Mouse (Mus musculus) midbrain, embryonic 13.5 days (tissue): ENCODE results near the gene Bicc1. TPM values are rescaled to one million over a fixed set of nuclear protein-coding genes. Genes with fewer than 3 reads are reported as not detected.

Experiments used
- ATAC-seq: fragments of 200-750 bp; cut with Nextera tagmentation; 2 replicates; pipeline ENCODE4 v1.8.0; 2017; ENCODE audit warnings: mild to moderate bottlenecking, moderate TSS enrichment, moderate library complexity
- H3K27ac ChIP-seq: fragments of 300-500 bp; sonication (generic); 2 replicates; pipeline ENCODE4 v1.5.1; 2015; ENCODE audit warnings: inconsistent platforms, mild to moderate bottlenecking, moderate library complexity
- H3K27me3 ChIP-seq: fragments of 300-500 bp; sonication (generic); 2 replicates; pipeline ENCODE4 v1.6.1; 2015; ENCODE audit warnings: mild to moderate bottlenecking, inconsistent platforms
- H3K36me3 ChIP-seq: fragments of 300-500 bp; sonication (generic); 2 replicates; pipeline ENCODE4 v1.6.1; 2015; ENCODE audit warnings: mild to moderate bottlenecking, inconsistent platforms
- H3K4me1 ChIP-seq: fragments of 300-500 bp; sonication (generic); replicated peaks from 2 replicates; pipeline ENCODE4 v1.6.1; 2015; ENCODE audit warnings: inconsistent platforms
- H3K4me2 ChIP-seq: fragments of 300-500 bp; sonication (generic); replicated peaks from 2 replicates; pipeline ENCODE4 v1.6.1; 2015; ENCODE audit warnings: moderate library complexity, mild to moderate bottlenecking, inconsistent platforms
- H3K4me3 ChIP-seq: fragments of 300-500 bp; sonication (generic); replicated peaks from 2 replicates; pipeline ENCODE4 v1.5.1; 2015; ENCODE audit warnings: mild to moderate bottlenecking, inconsistent platforms
- H3K9ac ChIP-seq: fragments of 300-500 bp; sonication (generic); replicated peaks from 2 replicates; pipeline ENCODE4 v1.6.1; 2015; ENCODE audit warnings: mild to moderate bottlenecking, inconsistent platforms
- H3K9me3 ChIP-seq: fragments of 300-500 bp; sonication (generic); 2 replicates; pipeline ENCODE4 v1.6.1; 2016; ENCODE audit warnings: mild to moderate bottlenecking, inconsistent platforms
- WGBS: fragments of 180-500 bp; shearing (Covaris S2); methylation state at CpG from one replicate; pipeline ENCODE4 v1.1.7; 2015; 5-methylcytosine and 5-hydroxymethylcytosine counted together
- polyA plus RNA-seq: library from polyadenylated mRNA; unstranded; fragments of >200 nt; fragmentation: Nextera tagmentation; extraction: Ambion mirVana; gene quantifications from 2 replicates; pipeline ENCODE4 v1.2.1, GENCODE M21; 2015

Gene Bicc1
- polyA plus RNA-seq, 1 experiment from 2014 or later, result 3.7 TPM

DNA sequence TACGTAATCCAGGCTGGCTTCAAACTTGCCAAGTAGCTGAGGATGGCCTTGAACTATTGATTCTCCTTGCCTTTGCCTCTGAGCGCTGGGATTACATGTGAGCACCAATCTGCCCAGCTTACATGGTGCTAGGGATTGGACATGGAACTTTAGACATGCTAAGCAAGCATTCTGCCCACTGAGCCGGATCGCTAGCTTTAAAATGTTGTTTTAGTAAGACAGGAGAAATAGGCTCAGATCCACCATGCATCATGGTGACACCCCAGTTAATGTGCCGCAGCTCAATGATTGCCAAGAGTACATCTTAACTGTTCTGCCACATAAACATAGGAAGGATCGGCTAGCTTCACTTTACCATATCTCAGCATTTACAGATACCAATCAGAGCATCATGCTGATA, 94.9 kb downstream of the Bicc1 start:
- Histone ChIP-seq H3K36me3 (no peaks in the 10 kb centered on the region), H3K4me1 (no peaks in the 10 kb centered on the region), H3K9ac (no peak overlapping the region), H3K27me3 (no peaks in the 10 kb centered on the region), H3K9me3 (no peaks in the 10 kb centered on the region), H3K4me3 (no peak overlapping the region), H3K4me2 (no peak overlapping the region), H3K27ac (no peak overlapping the region)
- ATAC-seq, result no peak
- WGBS, result 95% methylated on average over 6 of the region's 6 CpGs

DNA sequence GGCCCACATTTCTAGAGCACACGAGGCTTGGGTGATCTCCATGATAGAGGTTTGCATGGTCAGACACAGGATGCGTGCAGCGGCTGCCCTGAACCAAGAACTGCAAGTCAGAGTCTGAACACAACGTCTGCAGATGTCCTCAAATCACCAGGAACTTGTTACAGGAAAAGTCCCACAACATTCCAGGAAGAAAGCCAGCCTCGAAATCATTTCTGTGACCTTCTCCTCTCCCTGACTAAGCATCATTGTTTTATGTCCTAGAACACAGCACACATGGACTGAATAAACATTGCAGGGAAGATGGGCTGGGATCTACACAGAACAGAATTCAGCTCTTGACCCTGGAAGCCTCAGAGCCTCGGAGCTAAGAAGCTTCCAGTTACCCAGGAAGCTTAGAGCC, 97.3 kb downstream of the Bicc1 start:
- no peak overlapping the region for H3K9ac ChIP-seq
- H3K4me2 ChIP-seq, result no peak overlapping the region
- H3K4me1 ChIP-seq, result peaks cover 7% of the 10 kb centered on the region; the same call in 1 of the 2 replicates
- H3K9me3 ChIP-seq, result no peaks in the 10 kb centered on the region
- H3K27me3 ChIP-seq, result no peaks in the 10 kb centered on the region
- H3K27ac ChIP-seq, result no peak overlapping the region
- no peak overlapping the region for H3K4me3 ChIP-seq
- H3K36me3 ChIP-seq, result no peaks in the 10 kb centered on the region
- no peak for ATAC-seq
- WGBS, result 89% methylated on average over 6 of the region's 6 CpGs

DNA sequence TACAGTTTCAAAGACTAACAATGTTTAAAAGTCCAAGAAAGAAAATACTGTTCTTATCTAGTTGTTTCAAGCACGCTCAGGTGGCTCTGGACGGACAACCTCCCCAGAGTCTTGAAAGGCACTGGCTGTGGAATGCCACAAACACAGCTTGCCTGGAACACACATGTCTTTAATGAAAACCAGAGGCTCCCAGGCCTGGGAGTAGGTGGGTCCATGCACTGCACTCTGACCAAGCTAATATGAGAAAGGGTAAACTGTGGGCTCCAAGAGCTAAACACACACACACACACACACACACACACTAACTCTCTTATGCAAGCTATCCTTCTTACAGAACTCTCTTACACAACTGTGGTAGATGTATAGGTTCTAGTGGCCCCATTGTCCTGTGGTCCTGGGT, 99.2 kb downstream of the Bicc1 start:
- no peaks in the 10 kb centered on the region for H3K27me3 ChIP-seq
- WGBS, result 84% methylated on average over 2 of the region's 2 CpGs

DNA sequence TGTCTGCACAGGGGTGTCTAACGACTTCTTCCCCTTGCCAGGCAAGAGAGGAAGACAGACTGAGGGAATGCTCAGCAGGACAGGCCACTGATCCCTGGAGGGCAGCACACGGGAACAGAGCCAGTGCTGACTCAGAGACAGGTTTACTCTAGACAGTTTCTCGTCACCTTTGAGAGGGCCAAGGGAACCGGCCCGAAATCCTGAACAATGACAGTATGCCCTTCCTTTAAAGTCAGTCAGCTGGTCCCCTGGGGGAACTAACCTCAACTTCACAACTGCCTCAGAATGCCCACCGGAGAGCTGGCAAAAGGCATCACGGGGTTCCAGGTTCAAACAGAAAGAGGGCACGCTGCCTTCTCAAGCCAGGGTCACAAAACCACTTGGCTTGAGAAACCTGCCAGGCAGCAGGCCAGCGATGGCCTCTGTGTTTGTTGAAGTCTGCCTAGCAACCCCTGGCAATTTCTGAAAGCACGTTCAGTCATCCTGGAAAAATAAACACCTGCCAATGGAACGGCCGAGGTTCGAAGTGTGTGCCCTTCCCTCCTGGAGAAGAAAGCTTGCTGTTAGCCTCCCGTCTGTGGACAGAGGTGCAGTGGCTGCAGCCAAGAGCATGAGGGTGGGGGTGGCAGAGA, 100.8 kb downstream of the Bicc1 start:
- Histone ChIP-seq H3K36me3 (no peaks in the 10 kb centered on the region), H3K9me3 (no peaks in the 10 kb centered on the region), H3K27ac (no peak overlapping the region), H3K4me2 (no peak overlapping the region), H3K4me3 (no peak overlapping the region), H3K9ac (no peak overlapping the region), H3K4me1 (peaks cover 7% of the 10 kb centered on the region; the same call in 1 of the 2 replicates), H3K27me3 (no peaks in the 10 kb centered on the region)
- WGBS, result 58% methylated on average over 14 of the region's 14 CpGs
- no peak for ATAC-seq

More for the DNA sequence above, 99.2 kb downstream of the Bicc1 start:
- no peak overlapping the region for H3K9ac ChIP-seq
- peaks cover 7% of the 10 kb centered on the region; the same call in 1 of the 2 replicates for H3K4me1 ChIP-seq
- H3K4me2 ChIP-seq, result no peak overlapping the region
- no peak for ATAC-seq
- H3K27ac ChIP-seq, result no peak overlapping the region
- H3K36me3 ChIP-seq, result no peaks in the 10 kb centered on the region
- no peak overlapping the region for H3K4me3 ChIP-seq
- no peaks in the 10 kb centered on the region for H3K9me3 ChIP-seq

DNA sequence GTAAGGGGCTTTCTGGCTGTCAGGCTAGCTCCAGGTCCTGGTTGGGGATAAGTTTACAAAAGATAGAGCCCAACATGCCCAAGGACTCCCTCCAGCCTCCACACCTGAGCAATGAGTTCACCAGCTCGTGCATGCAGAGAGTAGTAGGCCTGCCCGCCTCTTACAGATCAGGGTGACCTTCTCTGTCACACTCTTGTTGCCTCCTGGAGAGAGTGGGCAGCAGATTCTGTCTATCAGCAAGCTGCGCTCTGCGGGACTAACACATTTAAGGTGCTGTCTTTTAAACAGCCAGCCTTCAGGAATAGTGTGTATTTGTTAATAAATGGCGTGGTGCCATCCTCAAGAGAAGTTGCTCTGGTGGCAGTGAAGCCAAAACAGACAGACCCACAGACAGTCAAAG, 101.4 kb downstream of the Bicc1 start:
- ATAC-seq, result no peak
- no peaks in the 10 kb centered on the region for H3K27me3 ChIP-seq
- H3K36me3 ChIP-seq, result no peaks in the 10 kb centered on the region
- no peak overlapping the region for H3K4me3 ChIP-seq
- no peaks in the 10 kb centered on the region for H3K9me3 ChIP-seq
- H3K9ac ChIP-seq, result no peak overlapping the region
- H3K27ac ChIP-seq, result no peak overlapping the region
- WGBS, result 90% methylated on average over 5 of the region's 5 CpGs
- H3K4me1 ChIP-seq, result peaks cover 7% of the 10 kb centered on the region; the same call in 1 of the 2 replicates
- no peak overlapping the region for H3K4me2 ChIP-seq

DNA sequence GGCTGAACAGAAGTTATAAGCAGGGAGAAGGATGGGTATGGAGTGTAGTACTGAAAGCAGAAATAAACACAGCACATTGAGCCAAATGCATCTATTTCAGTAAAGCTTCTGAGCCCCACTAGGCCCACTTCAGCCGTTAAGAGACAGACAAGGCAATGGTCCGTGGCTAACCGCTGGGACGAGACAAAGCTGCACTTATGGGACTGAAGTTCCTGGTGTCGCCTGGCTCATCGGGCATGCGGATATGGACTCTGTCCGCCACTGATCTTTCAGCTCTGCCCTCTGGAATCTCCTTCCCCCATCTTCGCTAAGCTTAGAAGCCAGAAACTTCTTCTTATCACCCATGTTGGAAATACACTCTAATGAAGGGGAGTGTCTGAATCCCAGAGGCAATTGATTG, 106.8 kb downstream of the Bicc1 start:
- Histone ChIP-seq H3K27me3 (no peaks in the 10 kb centered on the region), H3K9me3 (no peaks in the 10 kb centered on the region), H3K9ac (no peak overlapping the region), H3K27ac (no peak overlapping the region), H3K4me2 (no peak overlapping the region), H3K4me1 (no peaks in the 10 kb centered on the region), H3K36me3 (no peaks in the 10 kb centered on the region), H3K4me3 (no peak overlapping the region)
- no peak for ATAC-seq
- WGBS, result 64% methylated on average over 9 of the region's 9 CpGs

DNA sequence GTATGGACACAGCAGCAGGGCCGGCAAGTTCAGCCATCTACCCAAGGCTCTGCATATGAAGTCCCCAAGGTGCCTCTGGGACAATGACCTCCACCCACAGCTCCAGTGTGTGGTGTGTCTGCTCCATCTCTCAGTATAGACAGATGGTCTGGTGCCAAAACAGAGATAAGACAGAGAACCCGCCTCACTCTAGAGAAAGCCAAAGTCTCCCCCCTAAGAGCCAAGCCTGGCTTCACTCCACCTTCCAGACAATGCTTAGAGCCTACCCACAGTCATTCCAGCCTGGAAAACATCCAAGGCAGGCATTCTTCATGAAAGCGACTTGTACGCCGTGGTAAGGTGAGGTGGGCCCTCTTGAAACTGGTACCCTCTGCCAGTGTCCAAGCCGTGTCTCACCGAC, 107.3 kb downstream of the Bicc1 start:
- H3K27ac ChIP-seq, result no peak overlapping the region
- no peak overlapping the region for H3K4me3 ChIP-seq
- H3K36me3 ChIP-seq, result no peaks in the 10 kb centered on the region
- no peaks in the 10 kb centered on the region for H3K27me3 ChIP-seq
- ATAC-seq, result no peak
- H3K4me2 ChIP-seq, result no peak overlapping the region
- 87% methylated on average over 7 of the region's 7 CpGs for WGBS
- H3K9me3 ChIP-seq, result no peaks in the 10 kb centered on the region
- no peak overlapping the region for H3K9ac ChIP-seq
- H3K4me1 ChIP-seq, result no peaks in the 10 kb centered on the region

DNA sequence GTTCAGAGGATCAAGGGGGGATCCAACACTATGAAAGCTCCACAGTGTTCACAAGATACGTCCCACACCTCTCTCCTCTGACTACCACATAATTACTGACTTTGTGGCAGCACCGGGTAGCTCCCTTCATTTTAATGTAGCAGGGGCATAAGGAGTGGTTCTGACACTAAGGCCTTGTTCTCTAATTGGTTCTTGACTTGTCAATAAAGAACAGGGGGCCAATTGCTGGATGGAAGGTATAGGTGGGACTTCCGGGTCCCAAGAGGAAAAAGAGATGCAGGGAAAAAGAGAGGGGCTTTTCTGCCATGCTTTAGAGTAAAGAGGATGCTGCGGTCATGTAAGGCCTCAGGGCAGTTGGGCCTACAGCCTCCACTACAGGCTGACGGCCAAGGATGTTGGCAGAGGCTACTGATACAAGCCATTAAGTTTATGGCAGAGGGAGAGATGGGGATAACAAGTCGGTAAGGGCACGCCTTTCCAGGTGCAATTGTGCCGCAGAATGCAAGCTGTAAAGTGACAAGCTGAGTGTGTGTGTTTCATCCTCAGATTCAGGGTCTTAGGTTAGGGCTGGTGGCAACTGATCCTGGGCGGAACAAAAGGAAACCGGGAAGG, 108.7 kb downstream of the Bicc1 start:
- ATAC-seq, result no peak
- no peak overlapping the region for H3K9ac ChIP-seq
- no peak overlapping the region for H3K27ac ChIP-seq
- H3K4me1 ChIP-seq, result no peaks in the 10 kb centered on the region
- no peaks in the 10 kb centered on the region for H3K27me3 ChIP-seq
- WGBS, result 93% methylated on average over 10 of the region's 10 CpGs
- H3K4me2 ChIP-seq, result no peak overlapping the region
- H3K4me3 ChIP-seq, result no peak overlapping the region
- no peaks in the 10 kb centered on the region for H3K36me3 ChIP-seq
- no peaks in the 10 kb centered on the region for H3K9me3 ChIP-seq

DNA sequence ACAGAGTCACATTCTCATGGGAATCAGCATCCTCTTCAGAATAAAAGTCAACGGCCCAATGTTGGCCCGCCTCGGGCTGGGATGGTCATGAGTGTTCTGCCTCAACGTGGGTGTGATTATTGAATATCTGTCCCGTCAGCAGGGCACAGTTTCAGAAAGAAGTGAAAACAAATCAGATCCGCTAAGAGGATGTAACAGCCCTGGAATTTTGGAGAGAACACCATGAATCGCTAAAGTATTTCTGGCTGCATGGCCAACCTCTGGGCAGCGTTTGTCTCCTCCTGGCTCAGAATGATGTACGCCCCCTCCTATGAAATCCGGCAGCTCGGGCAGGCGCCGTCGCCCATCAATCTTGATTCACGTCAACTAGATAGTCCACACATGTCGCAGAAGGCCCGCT, 110.2 kb downstream of the Bicc1 start:
- Histone ChIP-seq H3K4me2 (no peak overlapping the region), H3K36me3 (no peaks in the 10 kb centered on the region), H3K4me1 (no peaks in the 10 kb centered on the region), H3K9me3 (no peaks in the 10 kb centered on the region), H3K9ac (no peak overlapping the region), H3K27me3 (no peaks in the 10 kb centered on the region), H3K4me3 (no peak overlapping the region), H3K27ac (no peak overlapping the region)
- ATAC-seq, result no peak
- WGBS, result 95% methylated on average over 17 of the region's 17 CpGs

DNA sequence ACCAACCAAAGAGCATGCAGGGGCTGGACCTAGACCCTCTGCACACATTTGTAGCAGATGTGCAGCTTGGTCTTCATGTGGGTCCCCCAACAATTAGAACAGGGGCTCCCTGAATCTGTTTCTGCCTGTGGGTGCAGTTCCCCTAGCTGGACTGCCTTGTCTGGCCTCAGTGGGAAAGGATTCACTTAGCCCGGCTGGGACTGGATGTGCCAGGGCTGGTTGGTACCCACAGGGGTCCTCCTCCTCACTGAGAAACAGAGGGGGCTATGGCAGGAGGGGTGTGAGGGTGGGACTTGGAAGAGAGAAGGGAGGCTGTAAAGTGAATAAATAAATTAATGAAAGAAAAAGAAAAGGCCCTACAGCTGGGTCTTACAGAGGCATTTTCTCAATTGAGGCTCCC, 115.1 kb downstream of the Bicc1 start:
- Histone ChIP-seq H3K27me3 (no peaks in the 10 kb centered on the region), H3K4me1 (0 out of 2 replicates have a peak, but pooled peaks cover 5% of the 10 kb centered on the region), H3K27ac (no peak overlapping the region), H3K4me3 (no peak overlapping the region), H3K9ac (no peak overlapping the region), H3K4me2 (no peak overlapping the region), H3K9me3 (no peaks in the 10 kb centered on the region), H3K36me3 (no peaks in the 10 kb centered on the region)
- peak; percentile 43; the same call in 1 of the 2 replicates for ATAC-seq
- WGBS, result 67% methylated on average over 1 of the region's 1 CpGs

DNA sequence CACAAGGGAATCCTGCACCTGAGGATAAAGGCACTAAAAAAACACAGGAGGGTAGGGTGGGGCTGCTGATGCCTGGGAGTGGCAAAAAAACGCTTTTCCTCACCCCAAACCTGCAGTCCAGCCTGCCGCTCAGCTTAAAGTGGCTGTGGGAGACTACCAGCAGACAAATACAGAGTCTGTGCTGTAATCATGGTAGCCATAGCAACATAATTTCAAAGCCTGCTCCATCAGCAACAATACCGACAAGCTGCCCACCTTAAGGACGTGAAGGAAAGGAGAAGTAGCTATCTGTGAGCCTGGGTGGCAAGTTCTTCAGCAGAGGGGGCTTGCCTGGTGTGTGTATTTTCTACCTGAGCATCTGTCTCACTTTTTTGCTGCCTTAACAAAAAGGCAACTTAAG, 117.6 kb downstream of the Bicc1 start:
- H3K4me2 ChIP-seq, result no peak overlapping the region
- H3K9ac ChIP-seq, result no peak overlapping the region
- H3K4me1 ChIP-seq, result 0 out of 2 replicates have a peak, but pooled peaks cover 5% of the 10 kb centered on the region
- 56% methylated on average over 4 of the region's 4 CpGs for WGBS
- no peaks in the 10 kb centered on the region for H3K9me3 ChIP-seq
- H3K27me3 ChIP-seq, result no peaks in the 10 kb centered on the region
- H3K36me3 ChIP-seq, result no peaks in the 10 kb centered on the region
- no peak overlapping the region for H3K27ac ChIP-seq
- ATAC-seq, result peak; percentile 65; the same call in 1 of the 2 replicates
- H3K4me3 ChIP-seq, result no peak overlapping the region

DNA sequence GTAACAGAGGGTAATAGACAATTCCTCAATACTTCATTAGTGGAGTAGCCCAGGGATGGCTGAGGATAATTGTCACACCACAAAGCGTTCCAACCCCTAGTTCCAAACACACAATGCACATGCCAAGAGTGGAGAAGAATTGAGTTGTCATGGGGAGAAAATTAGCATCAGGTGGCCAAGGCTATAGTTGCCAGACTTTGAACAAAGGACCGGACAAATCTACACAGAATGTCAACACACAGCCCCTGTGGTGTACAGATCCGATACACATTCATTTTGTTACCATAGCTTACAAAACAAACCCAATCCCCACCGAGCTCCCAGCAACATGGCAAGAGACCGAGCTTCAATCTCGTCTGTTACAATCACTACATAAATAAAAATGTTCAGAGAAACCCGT, 123.0 kb downstream of the Bicc1 start:
- Histone ChIP-seq H3K27ac (no peak overlapping the region), H3K9me3 (no peaks in the 10 kb centered on the region), H3K9ac (no peak overlapping the region)

DNA sequence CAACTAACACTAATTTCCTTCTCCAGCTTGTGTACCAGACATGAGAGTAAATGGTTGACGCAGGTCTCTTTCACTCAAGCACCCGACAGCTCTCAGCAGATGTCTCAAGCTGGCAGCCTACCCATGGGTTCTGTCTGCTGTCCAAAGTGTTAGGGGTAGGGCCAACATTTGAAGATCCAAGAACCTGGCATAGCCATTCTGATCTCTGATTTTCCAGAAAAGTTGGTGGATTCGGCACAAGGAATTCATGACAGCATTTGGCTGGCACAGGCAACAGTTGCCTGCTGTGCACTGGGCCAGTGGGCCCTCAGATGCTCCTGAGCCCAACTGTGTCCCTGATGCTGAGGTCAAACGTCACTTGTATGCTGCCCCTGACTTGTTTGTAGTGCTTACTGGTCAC, 130.5 kb downstream of the Bicc1 start:
- WGBS, result 78% methylated on average over 4 of the region's 4 CpGs
- H3K27me3 ChIP-seq, result no peaks in the 10 kb centered on the region
- no peaks in the 10 kb centered on the region for H3K36me3 ChIP-seq
- no peak for ATAC-seq
- no peak overlapping the region for H3K4me3 ChIP-seq
- H3K4me1 ChIP-seq, result 0 out of 2 replicates have a peak, but pooled peaks cover 5% of the 10 kb centered on the region
- H3K27ac ChIP-seq, result no peak overlapping the region
- H3K9me3 ChIP-seq, result no peaks in the 10 kb centered on the region
- no peak overlapping the region for H3K4me2 ChIP-seq
- no peak overlapping the region for H3K9ac ChIP-seq

More for the DNA sequence above, 123.0 kb downstream of the Bicc1 start:
- no peak for ATAC-seq
- H3K4me3 ChIP-seq, result no peak overlapping the region
- WGBS, result 72% methylated on average over 7 of the region's 7 CpGs
- no peaks in the 10 kb centered on the region for H3K27me3 ChIP-seq
- no peaks in the 10 kb centered on the region for H3K36me3 ChIP-seq
- H3K4me2 ChIP-seq, result no peak overlapping the region
- no peaks in the 10 kb centered on the region for H3K4me1 ChIP-seq
